Mouse (Mus musculus) E14TG2a.4 (cell line): ENCODE results near the gene Ugt1a10.
"Not testable (repeated sequence)": the region's sequence is repeated elsewhere in the genome, so short reads cannot be mapped to it uniquely, and the experiment has no call there.

ENCODE experiments used
- H3K27me3 ChIP-seq: 2 replicates; pipeline ENCODE4 v1.6.1; 2014; ENCODE audit warnings: low read length, control low read depth; ENCODE audit not compliant: insufficient read depth
- H3K36me3 ChIP-seq: 2 replicates; pipeline ENCODE4 v1.6.1; 2014; ENCODE audit warnings: low read length, control low read depth; ENCODE audit not compliant: insufficient read depth
- H3K4me1 ChIP-seq: replicated peaks from 2 replicates; pipeline ENCODE4 v1.6.1; 2014; ENCODE audit warnings: low read depth, low read length, control low read depth
- H3K4me3 ChIP-seq: replicated peaks from 2 replicates; pipeline ENCODE4 v1.5.1; 2014; ENCODE audit warnings: mild to moderate bottlenecking, low read length
- H3K9me3 ChIP-seq: 2 replicates; pipeline ENCODE4 v1.6.1; 2014; ENCODE audit warnings: low read length, control low read depth
- CTCF ChIP-seq: conservative IDR thresholded peaks from 2 replicates; pipeline ENCODE4 v1.5.1; 2014; ENCODE audit warnings: low read length
- NANOG ChIP-seq: IDR thresholded peaks from 2 replicates; pipeline ENCODE4 v1.6.1; 2014; ENCODE audit warnings: borderline replicate concordance, low read length, mixed read lengths
- POU5F1 ChIP-seq: IDR thresholded peaks from 2 replicates; pipeline ENCODE4 v1.6.1; 2014; ENCODE audit warnings: low read length, borderline replicate concordance

Gene Ugt1a10

GRCm38 (mm10) chr1:88150133-88150532 lies 94.9 kb downstream of the Ugt1a10 start:
- H3K4me3 ChIP-seq, H3K4me1 ChIP-seq, H3K9me3 ChIP-seq, H3K36me3 ChIP-seq, H3K27me3 ChIP-seq: not testable (repeated sequence)
- TF ChIP-seq CTCF = 0 out of 2 replicates have a peak, but pooled peaks have one; percentile 2

GRCm38 (mm10) chr1:88158430-88158829 lies 103.2 kb downstream of the Ugt1a10 start:
- H3K4me3 ChIP-seq = no peak overlapping the region
- no peaks in the 10 kb centered on the region; the same call in 1 of the 2 replicates for H3K9me3 ChIP-seq
- no peak for TF ChIP-seq POU5F1
- H3K4me1 ChIP-seq = no peaks in the 10 kb centered on the region
- H3K27me3 ChIP-seq = no peaks in the 10 kb centered on the region
- no peaks in the 10 kb centered on the region for H3K36me3 ChIP-seq

DNA sequence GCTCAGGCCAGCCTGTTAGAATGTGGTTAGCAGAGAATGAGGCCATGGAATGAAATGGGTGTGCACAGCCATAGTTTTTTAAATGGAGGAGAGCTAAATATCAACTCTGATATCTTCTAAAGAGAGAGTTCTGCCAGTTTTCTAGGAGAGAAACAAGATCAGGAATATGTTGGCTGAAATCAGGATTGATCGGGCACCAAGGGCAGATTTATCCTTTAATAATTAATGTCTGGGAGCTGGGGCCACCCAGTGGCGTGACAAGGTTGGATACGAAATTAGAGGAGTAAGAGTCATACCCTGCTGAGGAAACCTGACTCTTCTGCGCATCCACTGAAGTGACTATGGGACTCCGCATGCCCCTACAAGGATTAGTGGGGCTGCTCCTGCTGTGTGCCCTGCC lies 110.5 kb downstream of the Ugt1a10 start, which contains the start of gene Ugt1a5:
Gene Ugt1a5, plus strand, starts transcription at position 302 of the 400 bp plus-strand sequence.
- no peak within 1 kb of the TSS for H3K4me3 ChIP-seq
- TF ChIP-seq NANOG (no peak), POU5F1 (no peak), CTCF (no peak)
- peaks cover 4% of the 10 kb centered on the region; the same call in 1 of the 2 replicates for H3K4me1 ChIP-seq
- no peaks in the 10 kb centered on the region for H3K36me3 ChIP-seq
- H3K9me3 ChIP-seq = peaks cover 10% of the 10 kb centered on the region
- H3K27me3 ChIP-seq = no peaks in the 10 kb centered on the region

DNA sequence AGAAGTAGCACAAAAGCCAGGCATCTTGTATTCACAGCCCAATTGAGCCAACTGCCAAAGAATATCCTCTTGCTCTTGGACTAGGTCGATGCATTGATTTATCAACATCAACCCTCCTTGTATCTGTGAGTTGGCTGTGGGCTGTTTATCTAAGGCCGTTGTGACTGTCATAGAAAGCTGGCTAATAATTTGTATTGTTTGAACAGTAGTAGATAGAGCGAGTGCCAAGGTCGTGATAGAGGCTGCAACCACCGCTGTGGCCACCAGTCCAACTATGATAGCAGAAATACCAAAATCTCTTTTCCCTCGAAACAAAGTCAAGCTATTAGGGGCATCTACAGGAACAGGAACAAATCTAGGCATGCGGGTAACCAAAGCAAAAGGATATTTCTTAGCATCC lies 117.0 kb downstream of the Ugt1a10 start:
- H3K4me1 ChIP-seq, H3K4me3 ChIP-seq, H3K36me3 ChIP-seq, H3K27me3 ChIP-seq: not testable (repeated sequence)
- H3K9me3 ChIP-seq = peaks cover 43% of the 10 kb centered on the region

DNA sequence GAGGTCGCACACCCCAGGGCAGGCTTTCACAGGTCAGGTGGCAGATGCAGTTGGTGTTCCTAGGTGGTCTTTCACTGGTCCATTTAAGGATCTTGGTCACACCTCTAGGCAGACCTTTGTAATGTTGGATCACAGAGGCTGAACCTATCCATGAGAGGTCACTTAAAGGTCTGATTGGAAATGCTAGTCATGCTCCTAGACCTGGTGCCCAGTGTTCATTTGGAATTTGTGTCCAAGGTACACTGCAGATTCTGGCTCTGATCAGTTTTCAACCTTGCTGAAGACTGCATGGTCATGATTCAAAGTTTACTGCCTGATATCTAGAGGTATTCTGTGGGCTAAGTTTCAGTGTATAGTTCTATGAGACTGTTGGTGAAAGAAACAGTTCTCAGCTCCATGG lies 124.5 kb downstream of the Ugt1a10 start:
- Histone ChIP-seq H3K4me3 (no peak overlapping the region), H3K9me3 (peaks cover 38% of the 10 kb centered on the region), H3K36me3 (no peaks in the 10 kb centered on the region), H3K27me3 (no peaks in the 10 kb centered on the region), H3K4me1 (no peaks in the 10 kb centered on the region)
- TF ChIP-seq NANOG (no peak), POU5F1 (no peak), CTCF (no peak)

GRCm38 (mm10) chr1:88186325-88186935 lies 131.2 kb downstream of the Ugt1a10 start:
- Histone ChIP-seq H3K4me1 (no peaks in the 10 kb centered on the region), H3K36me3 (no peaks in the 10 kb centered on the region), H3K9me3 (no peaks in the 10 kb centered on the region), H3K27me3 (no peaks in the 10 kb centered on the region), H3K4me3 (no peak overlapping the region)
- TF ChIP-seq CTCF = no peak
- TF ChIP-seq POU5F1 = no peak
- no peak for TF ChIP-seq NANOG

DNA sequence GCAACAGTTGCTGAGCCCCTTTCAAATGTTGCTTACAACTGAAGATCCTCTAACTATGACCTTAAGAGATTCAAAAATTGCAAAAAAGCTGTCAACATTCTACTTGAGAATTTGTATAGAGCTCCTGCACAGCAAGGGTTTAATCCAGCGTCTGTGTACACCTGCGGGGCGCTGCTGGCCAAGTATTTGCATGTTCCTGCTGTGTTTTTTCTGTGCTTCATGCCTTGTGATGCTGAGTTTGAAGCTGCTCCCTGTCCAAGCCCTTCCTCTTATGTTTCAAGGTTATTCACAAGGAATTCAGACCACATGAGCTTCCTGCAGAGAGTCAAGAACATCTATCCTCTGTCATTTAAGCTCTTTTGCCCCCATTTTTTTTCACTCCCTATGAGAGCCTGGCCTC lies 136.9 kb downstream of the Ugt1a10 start:
- H3K9me3 ChIP-seq = no peaks in the 10 kb centered on the region
- TF ChIP-seq POU5F1 (no peak), NANOG (no peak), CTCF (no peak)
- H3K4me1 ChIP-seq = peaks cover 9% of the 10 kb centered on the region; the same call in 1 of the 2 replicates
- no peaks in the 10 kb centered on the region for H3K27me3 ChIP-seq
- no peak overlapping the region for H3K4me3 ChIP-seq
- no peaks in the 10 kb centered on the region for H3K36me3 ChIP-seq

GRCm38 (mm10) chr1:88195687-88196086 lies 140.5 kb downstream of the Ugt1a10 start:
- TF ChIP-seq POU5F1 = no peak
- Histone ChIP-seq H3K4me1 (peaks cover 9% of the 10 kb centered on the region; the same call in 1 of the 2 replicates), H3K4me3 (no peak overlapping the region), H3K27me3 (peaks cover 7% of the 10 kb centered on the region; the same call in 1 of the 2 replicates), H3K36me3 (no peaks in the 10 kb centered on the region), H3K9me3 (no peaks in the 10 kb centered on the region)

DNA sequence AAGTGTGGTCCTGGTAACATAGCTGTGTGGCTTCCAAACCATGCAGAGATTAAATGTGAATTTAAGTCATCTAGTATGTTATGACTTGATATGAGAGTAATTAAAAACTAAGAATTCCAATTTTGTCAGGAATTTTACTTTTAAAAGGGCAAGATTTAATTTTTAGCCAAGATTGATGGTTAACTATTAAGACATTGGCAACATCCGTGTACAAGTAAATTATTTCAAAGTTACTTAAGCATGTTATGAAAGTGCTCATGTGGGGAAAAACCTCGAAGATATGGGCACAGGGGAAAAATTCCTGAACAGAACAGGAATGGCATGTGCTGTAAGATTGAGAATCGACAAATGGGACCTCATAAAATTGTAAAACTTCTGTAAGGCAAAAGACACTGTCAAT lies 142.3 kb downstream of the Ugt1a10 start:
- no peaks in the 10 kb centered on the region for H3K9me3 ChIP-seq
- H3K4me3 ChIP-seq = no peak overlapping the region
- TF ChIP-seq CTCF = no peak
- no peak for TF ChIP-seq NANOG
- TF ChIP-seq POU5F1 = no peak

More for the DNA sequence above, 142.3 kb downstream of the Ugt1a10 start:
- H3K4me1 ChIP-seq = peaks cover 1% of the 10 kb centered on the region; the same call in 1 of the 2 replicates
- H3K36me3 ChIP-seq = no peaks in the 10 kb centered on the region
- peaks cover 16% of the 10 kb centered on the region for H3K27me3 ChIP-seq
